Mouse (Mus musculus) liver, postnatal 0 days (tissue): ENCODE results near the gene Defb42. TPM values are rescaled to one million over a fixed set of nuclear protein-coding genes. Genes with fewer than 3 reads are reported as not detected.

Source experiments
- ATAC-seq: fragments of 200-750 bp; cut with Nextera tagmentation; 2 replicates; pipeline ENCODE4 v1.8.0; 2017; ENCODE audit warnings: mild to moderate bottlenecking, moderate library complexity
- DNase-seq: peaks from one replicate; pipeline ENCODE4 v3.0.0-alpha.2; 2016
- H3K27ac ChIP-seq: fragments of 300-500 bp; sonication (generic); 2 replicates; pipeline ENCODE4 v1.5.1; 2014; ENCODE audit warnings: antibody characterized with exemption, moderate library complexity, mild to moderate bottlenecking, low read depth
- H3K27me3 ChIP-seq: fragments of 300-500 bp; sonication (generic); 2 replicates; pipeline ENCODE4 v1.6.1; 2014; ENCODE audit warnings: low read length, control low read depth, mixed read lengths; ENCODE audit not compliant: insufficient read depth
- H3K36me3 ChIP-seq: fragments of 300-500 bp; sonication (generic); replicated peaks from 2 replicates; pipeline ENCODE4 v1.6.1; 2014; ENCODE audit warnings: mild to moderate bottlenecking, control low read depth, low read length, moderate library complexity, mixed read lengths; ENCODE audit not compliant: insufficient read depth
- H3K4me1 ChIP-seq: fragments of 300-500 bp; sonication (generic); 2 replicates; pipeline ENCODE4 v1.6.1; 2014; ENCODE audit warnings: antibody characterized with exemption, mild to moderate bottlenecking, control low read depth; ENCODE audit not compliant: insufficient read depth
- H3K4me2 ChIP-seq: fragments of 300-500 bp; sonication (generic); 2 replicates; pipeline ENCODE4 v1.6.1; 2014; ENCODE audit warnings: low read depth, mild to moderate bottlenecking, low read length, moderate library complexity, mixed read lengths
- H3K4me3 ChIP-seq: fragments of 300-500 bp; sonication (generic); 2 replicates; pipeline ENCODE4 v1.5.1; 2014; ENCODE audit warnings: low read depth, low read length
- H3K9ac ChIP-seq: fragments of 300-500 bp; sonication (generic); replicated peaks from 2 replicates; pipeline ENCODE4 v1.6.1; 2014; ENCODE audit warnings: mild to moderate bottlenecking, moderate library complexity
- H3K9me3 ChIP-seq: fragments of 300-500 bp; sonication (generic); 2 replicates; pipeline ENCODE4 v1.6.1; 2016; ENCODE audit warnings: mild to moderate bottlenecking, control low read depth, low read length, mixed read lengths
- CTCF ChIP-seq: sonication (generic); IDR thresholded peaks from 2 replicates; pipeline ENCODE4 v1.5.1; 2016; ENCODE audit warnings: antibody characterized with exemption, low read depth
- EP300 ChIP-seq: IDR thresholded peaks from 2 replicates; pipeline ENCODE4 v1.6.1; 2016; ENCODE audit warnings: antibody characterized with exemption, low read depth, mild to moderate bottlenecking
- WGBS: fragments of 180-500 bp; shearing (Covaris S2); extraction: QIAGEN DNeasy Blood & Tissue Kit; methylation state at CpG from one replicate; pipeline ENCODE4 v1.1.7; 2014; ENCODE audit not compliant: insufficient replicate concordance; 5-methylcytosine and 5-hydroxymethylcytosine counted together
- polyA plus RNA-seq: library from polyadenylated mRNA; unstranded; fragments of >200 nt; fragmentation: Nextera tagmentation; extraction: Ambion mirVana; gene quantifications from 2 replicates; pipeline ENCODE4 v1.2.1, GENCODE M21; 2015

Gene Defb42
- polyA plus RNA-seq, 1 experiment from 2014 or later: not detected

DNA sequence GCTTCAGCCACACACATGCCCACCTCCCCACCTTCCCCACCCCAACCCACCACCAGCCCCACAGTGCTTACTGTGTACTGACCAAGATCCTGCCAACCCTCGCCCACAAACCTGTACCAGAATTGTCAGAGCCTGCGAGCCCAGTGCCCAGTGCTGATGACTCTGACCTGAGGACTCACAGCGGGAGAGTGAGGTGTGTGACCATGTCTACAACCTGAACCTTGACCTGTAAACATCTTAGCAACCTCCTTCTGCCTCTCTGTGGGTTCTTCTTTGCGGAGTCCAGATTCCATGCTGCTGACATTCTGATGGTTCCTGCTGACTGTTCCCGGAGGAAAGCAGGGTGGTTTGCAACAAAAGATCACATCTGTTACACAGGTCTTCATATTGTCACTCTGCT, 18.6 kb downstream of the Defb42 start:
- TF ChIP-seq CTCF (no peak), EP300 (no peak)
- WGBS: 78% methylated on average over 5 of the region's 5 CpGs
- no peak overlapping the region for H3K4me2 ChIP-seq
- ATAC-seq (no peak), DNase-seq (no peak)
- no peak overlapping the region for H3K4me3 ChIP-seq
- H3K9ac ChIP-seq: no peak overlapping the region
- H3K9me3 ChIP-seq: peaks cover 5% of the 10 kb centered on the region; the same call in 1 of the 2 replicates
- no peak overlapping the region for H3K27ac ChIP-seq
- H3K27me3 ChIP-seq: no peaks in the 10 kb centered on the region
- H3K36me3 ChIP-seq: no peaks in the 10 kb centered on the region
- peaks cover 18% of the 10 kb centered on the region for H3K4me1 ChIP-seq

DNA sequence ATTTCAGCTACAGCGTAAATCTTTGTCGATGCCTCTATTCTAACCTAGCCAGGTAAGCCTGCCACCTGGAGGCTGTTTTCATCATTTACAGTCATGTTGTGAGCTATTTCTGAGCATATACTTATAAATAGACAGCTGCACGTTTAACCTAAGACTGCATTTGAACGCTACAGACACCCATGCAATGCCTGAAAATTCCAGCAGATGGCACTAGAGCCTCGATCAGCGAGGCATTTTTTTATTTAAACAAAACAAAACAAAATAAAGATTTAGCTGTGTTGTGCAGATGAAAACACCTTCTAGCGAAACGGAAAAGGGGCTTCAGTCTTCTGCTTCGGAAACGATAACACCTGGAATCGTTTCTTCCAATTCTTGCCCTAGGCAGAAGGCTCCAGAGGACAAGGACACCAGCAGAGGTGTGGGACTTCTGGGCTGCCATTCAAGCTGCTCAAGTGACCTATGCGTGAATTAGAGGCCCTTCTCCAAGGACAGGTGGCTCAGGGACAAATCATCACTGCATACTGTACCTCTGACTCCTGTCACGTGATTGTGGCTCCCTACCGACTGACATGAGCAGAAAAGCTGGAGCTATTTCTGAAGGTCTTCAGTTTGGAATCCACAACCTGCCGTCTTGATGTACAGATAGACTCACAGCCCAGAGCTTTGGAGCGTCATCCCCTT, 20.0 kb downstream of the Defb42 start:
- no peak overlapping the region for H3K27ac ChIP-seq

GRCm38 (mm10) chr14:63067708-63068107, 20.9 kb downstream of the Defb42 start:
- no peak overlapping the region for H3K4me3 ChIP-seq
- peak overlapping the region; percentile 27; the same call in 1 of the 2 replicates for H3K4me2 ChIP-seq
- TF ChIP-seq CTCF (no peak), EP300 (no peak)
- H3K36me3 ChIP-seq: no peaks in the 10 kb centered on the region
- no peaks in the 10 kb centered on the region for H3K27me3 ChIP-seq
- 24% methylated on average over 15 of the region's 15 CpGs for WGBS
- ATAC-seq (peak; percentile 25; the same call in 1 of the 2 replicates), DNase-seq (peak; percentile 48)
- no peak overlapping the region for H3K9ac ChIP-seq
- peak overlapping the region; percentile 8; the same call in 1 of the 2 replicates for H3K27ac ChIP-seq
- peaks cover 8% of the 10 kb centered on the region for H3K4me1 ChIP-seq
- H3K9me3 ChIP-seq: peaks cover 5% of the 10 kb centered on the region; the same call in 1 of the 2 replicates

More for the DNA sequence above, 20.0 kb downstream of the Defb42 start:
- 24% methylated on average over 16 of the region's 16 CpGs for WGBS
- no peaks in the 10 kb centered on the region for H3K36me3 ChIP-seq
- TF ChIP-seq EP300: no peak
- peak; percentile 96 for TF ChIP-seq CTCF
- peaks cover 5% of the 10 kb centered on the region; the same call in 1 of the 2 replicates for H3K9me3 ChIP-seq
- H3K4me3 ChIP-seq: no peak overlapping the region
- H3K9ac ChIP-seq: no peak overlapping the region
- peak; percentile 84 for DNase-seq
- H3K4me2 ChIP-seq: no peak overlapping the region
- peaks cover 8% of the 10 kb centered on the region for H3K4me1 ChIP-seq
- no peaks in the 10 kb centered on the region for H3K27me3 ChIP-seq
- ATAC-seq: peak; percentile 32; the same call in 1 of the 2 replicates

Other genes with a start within 250 kb of the Defb42 start
- 1.7 and 2.0 TPM in 2 replicates for gene Wdfy2, start 209.3 kb upstream of the Defb42 start, polyA plus RNA-seq
- gene Defb48, start 62.5 kb upstream of the Defb42 start, polyA plus RNA-seq: not detected in 2 replicates
- gene Defb47, start 48.9 kb upstream of the Defb42 start, polyA plus RNA-seq: not detected in 2 replicates
- gene Defb43, start 35.2 kb upstream of the Defb42 start, polyA plus RNA-seq: not detected in 2 replicates
- not detected in 2 replicates for gene Defb30, start 3.0 kb downstream of the Defb42 start, polyA plus RNA-seq